Mouse (Mus musculus) heart, embryonic 13.5 days (tissue): ENCODE results near the gene Rcc1l. TPM values are rescaled to one million over a fixed set of nuclear protein-coding genes. Genes with fewer than 3 reads are reported as not detected.

Experiments
- ATAC-seq: fragments of 200-750 bp; cut with Nextera tagmentation; 2 replicates; pipeline ENCODE4 v1.8.0; 2017; ENCODE audit warnings: moderate TSS enrichment; ENCODE audit not compliant: insufficient number of reproducible peaks, low FRiP score, low TSS enrichment; ENCODE audit errors: extremely low read depth
- H3K27ac ChIP-seq: fragments of 300-500 bp; sonication (generic); replicated peaks from 2 replicates; pipeline ENCODE4 v1.5.1; 2015; ENCODE audit warnings: moderate library complexity, mild to moderate bottlenecking, inconsistent platforms
- H3K27me3 ChIP-seq: fragments of 300-500 bp; sonication (generic); replicated peaks from 2 replicates; pipeline ENCODE4 v1.6.1; 2015; ENCODE audit warnings: mild to moderate bottlenecking, inconsistent platforms
- H3K36me3 ChIP-seq: fragments of 300-500 bp; sonication (generic); 2 replicates; pipeline ENCODE4 v1.6.1; 2015; ENCODE audit warnings: mild to moderate bottlenecking, inconsistent platforms
- H3K4me1 ChIP-seq: fragments of 300-500 bp; sonication (generic); 2 replicates; pipeline ENCODE4 v1.6.1; 2015; ENCODE audit warnings: inconsistent platforms
- H3K4me2 ChIP-seq: fragments of 300-500 bp; sonication (generic); 2 replicates; pipeline ENCODE4 v1.6.1; 2015; ENCODE audit warnings: inconsistent platforms, mild to moderate bottlenecking, moderate library complexity
- H3K4me3 ChIP-seq: fragments of 300-500 bp; sonication (generic); 2 replicates; pipeline ENCODE4 v1.5.1; 2015; ENCODE audit warnings: moderate library complexity, mild to moderate bottlenecking, inconsistent platforms
- H3K9ac ChIP-seq: fragments of 300-500 bp; sonication (generic); 2 replicates; pipeline ENCODE4 v1.6.1; 2015; ENCODE audit warnings: inconsistent platforms, mild to moderate bottlenecking, moderate library complexity
- H3K9me3 ChIP-seq: fragments of 300-500 bp; sonication (generic); 2 replicates; pipeline ENCODE4 v1.6.1; 2016; ENCODE audit warnings: inconsistent platforms
- WGBS: fragments of 180-500 bp; shearing (Covaris S2); methylation state at CpG from one replicate; pipeline ENCODE4 v1.1.7; 2015; ENCODE audit warnings: mixed read lengths; 5-methylcytosine and 5-hydroxymethylcytosine counted together
- polyA plus RNA-seq: library from polyadenylated mRNA; unstranded; fragments of >200 nt; fragmentation: Nextera tagmentation; extraction: Ambion mirVana; gene quantifications from 2 replicates; pipeline ENCODE4 v1.2.1, GENCODE M21; 2015

Rcc1l gene
- polyA plus RNA-seq, 1 experiment from 2014 or later, result 24.3 TPM

- Histone ChIP-seq H3K27me3 (no peaks in the 10 kb centered on the region), H3K9ac (no peak overlapping the region), H3K27ac (no peak overlapping the region), H3K9me3 (peaks cover 3% of the 10 kb centered on the region; the same call in 1 of the 2 replicates), H3K4me3 (no peak overlapping the region), H3K36me3 (no peaks in the 10 kb centered on the region), H3K4me1 (peaks cover 16% of the 10 kb centered on the region), H3K4me2 (no peak overlapping the region)
- ATAC-seq, result no peak
- WGBS, result 72% methylated on average over 4 of the region's 4 CpGs
Observed at GRCm38 (mm10) chr5:134186961-134187731, 10.6 kb upstream of the Rcc1l start.

GRCm38 (mm10) chr5:134186059-134186458, 9.5 kb upstream of the Rcc1l start:
- Histone ChIP-seq H3K36me3 (no peaks in the 10 kb centered on the region), H3K9me3 (peaks cover 3% of the 10 kb centered on the region; the same call in 1 of the 2 replicates), H3K27ac (no peak overlapping the region), H3K4me3 (no peak overlapping the region), H3K9ac (no peak overlapping the region), H3K4me1 (peaks cover 18% of the 10 kb centered on the region), H3K27me3 (no peaks in the 10 kb centered on the region), H3K4me2 (no peak overlapping the region)
- no peak for ATAC-seq
- 76% methylated on average over 3 of the region's 3 CpGs for WGBS

GRCm38 (mm10) chr5:134183880-134184808, 7.6 kb upstream of the Rcc1l start, which contains the start of gene Gtf2ird2:
Gene Gtf2ird2, plus strand, starts transcription at chr5:134184019.
- Histone ChIP-seq H3K36me3 (no peaks in the 10 kb centered on the region), H3K27me3 (no peaks in the 10 kb centered on the region), H3K4me3 (peak within 1 kb of the TSS; percentile 86), H3K4me2 (peak within 1 kb of the TSS; percentile 89), H3K27ac (peak within 1 kb of the TSS; percentile 93), H3K4me1 (peaks cover 18% of the 10 kb centered on the region), H3K9ac (peak within 1 kb of the TSS; percentile 93), H3K9me3 (peaks cover 3% of the 10 kb centered on the region; the same call in 1 of the 2 replicates)
- WGBS, result under 1% methylated on average over 90 of the region's 92 CpGs
- peak; percentile 98 for ATAC-seq

GRCm38 (mm10) chr5:134183162-134183561, 6.6 kb upstream of the Rcc1l start:
- peak overlapping the region; percentile 93 for H3K9ac ChIP-seq
- peak overlapping the region; percentile 86 for H3K4me3 ChIP-seq
- WGBS, result 49% methylated on average over 7 of the region's 7 CpGs
- no peaks in the 10 kb centered on the region for H3K36me3 ChIP-seq
- H3K4me2 ChIP-seq, result peak overlapping the region; percentile 89
- H3K27ac ChIP-seq, result peak overlapping the region; percentile 93
- H3K27me3 ChIP-seq, result no peaks in the 10 kb centered on the region
- no peak for ATAC-seq
- H3K9me3 ChIP-seq, result peaks cover 3% of the 10 kb centered on the region; the same call in 1 of the 2 replicates
- H3K4me1 ChIP-seq, result peaks cover 18% of the 10 kb centered on the region

GRCm38 (mm10) chr5:134182735-134183134, 6.2 kb upstream of the Rcc1l start:
- Histone ChIP-seq H3K27ac (peak overlapping the region; percentile 40; the same call in 1 of the 2 replicates), H3K27me3 (no peaks in the 10 kb centered on the region), H3K4me2 (peak overlapping the region; percentile 89), H3K9ac (peak overlapping the region; percentile 93; the same call in 1 of the 2 replicates), H3K4me3 (peak overlapping the region; percentile 86; the same call in 1 of the 2 replicates), H3K36me3 (no peaks in the 10 kb centered on the region), H3K4me1 (peaks cover 18% of the 10 kb centered on the region), H3K9me3 (peaks cover 3% of the 10 kb centered on the region; the same call in 1 of the 2 replicates)
- WGBS, result 48% methylated on average over 4 of the region's 4 CpGs
- no peak for ATAC-seq

GRCm38 (mm10) chr5:134182172-134182571, 5.6 kb upstream of the Rcc1l start:
- Histone ChIP-seq H3K4me1 (peaks cover 20% of the 10 kb centered on the region), H3K4me2 (0 out of 2 replicates have a peak overlapping the region, but pooled peaks have one; percentile 89), H3K4me3 (no peak overlapping the region), H3K9ac (no peak overlapping the region), H3K36me3 (no peaks in the 10 kb centered on the region), H3K27ac (peak overlapping the region; percentile 40; the same call in 1 of the 2 replicates), H3K27me3 (no peaks in the 10 kb centered on the region), H3K9me3 (no peaks in the 10 kb centered on the region)
- 53% methylated on average over 3 of the region's 3 CpGs for WGBS
- ATAC-seq, result no peak

- H3K27me3 ChIP-seq, result no peaks in the 10 kb centered on the region
- H3K4me1 ChIP-seq, result peaks cover 33% of the 10 kb centered on the region
- H3K9ac ChIP-seq, result no peak overlapping the region
- no peak for ATAC-seq
- no peak overlapping the region for H3K4me3 ChIP-seq
- no peaks in the 10 kb centered on the region for H3K9me3 ChIP-seq
- 24% methylated on average over 7 of the region's 7 CpGs for WGBS
- no peak overlapping the region for H3K4me2 ChIP-seq
- no peak overlapping the region for H3K27ac ChIP-seq
- no peaks in the 10 kb centered on the region for H3K36me3 ChIP-seq
Observed at GRCm38 (mm10) chr5:134179871-134180270, 3.3 kb upstream of the Rcc1l start.

- WGBS, result 77% methylated on average over 7 of the region's 7 CpGs
- Histone ChIP-seq H3K27me3 (no peaks in the 10 kb centered on the region), H3K4me3 (no peak overlapping the region), H3K9ac (no peak overlapping the region), H3K9me3 (no peaks in the 10 kb centered on the region), H3K27ac (no peak overlapping the region), H3K4me2 (no peak overlapping the region), H3K4me1 (peaks cover 34% of the 10 kb centered on the region), H3K36me3 (no peaks in the 10 kb centered on the region)
- no peak for ATAC-seq
Observed at GRCm38 (mm10) chr5:134178536-134178935, 2.0 kb upstream of the Rcc1l start.

- Histone ChIP-seq H3K27ac (peak overlapping the region; percentile 86), H3K9ac (peak overlapping the region; percentile 90), H3K9me3 (no peaks in the 10 kb centered on the region), H3K4me1 (peaks cover 17% of the 10 kb centered on the region), H3K36me3 (peaks cover 19% of the 10 kb centered on the region), H3K27me3 (no peaks in the 10 kb centered on the region), H3K4me2 (peak overlapping the region; percentile 88), H3K4me3 (peak overlapping the region; percentile 98)
- WGBS, result 12% methylated on average over 10 of the region's 10 CpGs
- ATAC-seq, result no peak
Observed at GRCm38 (mm10) chr5:134175696-134176095, 878 bp downstream of the Rcc1l start.

GRCm38 (mm10) chr5:134173206-134173605, 3.4 kb downstream of the Rcc1l start:
- ATAC-seq, result no peak
- H3K4me1 ChIP-seq, result peaks cover 17% of the 10 kb centered on the region
- 37% methylated on average over 4 of the region's 4 CpGs for WGBS
- H3K36me3 ChIP-seq, result peaks cover 38% of the 10 kb centered on the region
- no peak overlapping the region for H3K4me2 ChIP-seq
- H3K27me3 ChIP-seq, result no peaks in the 10 kb centered on the region
- H3K27ac ChIP-seq, result no peak overlapping the region
- H3K9ac ChIP-seq, result no peak overlapping the region
- H3K9me3 ChIP-seq, result no peaks in the 10 kb centered on the region
- no peak overlapping the region for H3K4me3 ChIP-seq

GRCm38 (mm10) chr5:134170167-134170566, 6.4 kb downstream of the Rcc1l start:
- peaks cover 8% of the 10 kb centered on the region for H3K4me1 ChIP-seq
- no peak overlapping the region for H3K27ac ChIP-seq
- no peaks in the 10 kb centered on the region for H3K9me3 ChIP-seq
- ATAC-seq, result no peak
- no peak overlapping the region for H3K9ac ChIP-seq
- H3K27me3 ChIP-seq, result no peaks in the 10 kb centered on the region
- no peak overlapping the region for H3K4me3 ChIP-seq
- WGBS, result 87% methylated on average over 8 of the region's 8 CpGs
- H3K36me3 ChIP-seq, result peaks cover 66% of the 10 kb centered on the region
- no peak overlapping the region for H3K4me2 ChIP-seq
